Mouse (Mus musculus) adrenal gland, postnatal 36 days (tissue): ENCODE results near the gene Tmem119. TPM values are rescaled to one million over a fixed set of nuclear protein-coding genes. Genes with fewer than 3 reads are reported as not detected.

Source experiments
- DNase-seq, 2 experiments: peaks; one replicate each; pipeline ENCODE4 v3.0.0; 2021; ENCODE audit warnings: mixed read lengths in 1 of 2
- total RNA-seq, 2 experiments: library from RNA; stranded (reverse); gene quantifications; 2 replicates each; pipeline ENCODE4 v1.2.3; 2021

Tmem119 gene
- total RNA-seq, 2 experiments from 2014 or later: 9.3 to 14.1 TPM

DNA sequence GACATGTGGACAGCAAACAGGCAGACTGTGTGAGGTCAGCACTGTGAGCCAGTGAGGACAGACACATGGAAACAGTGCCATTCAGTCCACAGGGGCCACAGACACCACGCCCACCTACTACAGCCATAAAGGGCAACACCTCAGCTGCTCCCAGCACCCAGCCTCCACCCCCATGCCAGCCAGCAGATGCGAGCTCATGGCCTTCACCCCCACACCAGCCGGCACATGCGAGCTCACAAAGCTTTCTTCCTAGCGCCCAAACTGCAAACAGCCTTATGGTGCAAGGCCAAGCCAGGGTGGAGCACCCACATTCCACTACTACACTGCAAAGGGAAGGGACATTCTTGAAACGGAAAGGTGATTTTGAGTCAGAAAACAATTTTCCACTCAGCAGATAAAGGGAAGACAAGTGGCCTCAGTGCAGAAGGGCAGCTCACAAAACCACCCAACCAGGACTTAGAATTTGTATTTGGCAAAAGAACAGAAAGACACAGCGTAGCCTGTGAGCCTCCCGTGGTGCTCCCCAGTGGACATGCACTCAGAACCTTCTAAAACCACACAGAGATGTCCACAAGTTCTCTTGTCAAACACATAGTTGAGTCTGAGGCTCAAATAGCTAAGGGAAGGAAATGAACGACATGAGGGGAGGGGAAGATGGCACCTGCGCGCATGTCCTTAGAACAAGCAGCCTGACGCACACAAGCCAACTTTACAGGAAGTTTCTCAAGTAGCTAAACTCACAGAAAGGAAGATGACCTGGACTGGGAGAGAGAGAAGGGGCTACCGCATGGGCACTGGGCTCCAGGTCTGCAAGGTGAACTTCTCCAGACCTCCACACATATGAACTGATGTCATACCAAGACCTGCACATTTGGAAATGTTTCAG, 34.4 kb downstream of the Tmem119 start:
- peak; percentile 42 to 51 for DNase-seq

DNA sequence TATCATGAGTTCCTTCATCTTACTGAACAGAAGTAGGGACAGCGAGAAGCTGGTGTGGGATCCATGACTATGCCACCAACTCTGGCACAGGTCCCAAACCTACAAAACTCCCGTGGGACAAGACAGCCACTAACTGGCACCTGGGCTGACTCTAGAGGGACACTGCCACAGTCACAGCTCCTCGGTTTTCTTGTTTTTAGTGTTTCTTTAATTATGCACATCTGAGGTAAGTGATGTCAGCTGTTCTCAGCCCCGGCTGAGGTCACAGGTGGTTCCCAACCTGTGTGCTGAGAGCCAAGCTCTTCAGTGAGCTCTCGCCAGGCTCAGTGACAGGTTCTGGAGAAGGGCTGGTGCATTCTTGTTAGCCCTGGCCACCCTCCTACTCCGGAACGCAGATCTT, 35.9 kb downstream of the Tmem119 start:
- DNase-seq: no peak

DNA sequence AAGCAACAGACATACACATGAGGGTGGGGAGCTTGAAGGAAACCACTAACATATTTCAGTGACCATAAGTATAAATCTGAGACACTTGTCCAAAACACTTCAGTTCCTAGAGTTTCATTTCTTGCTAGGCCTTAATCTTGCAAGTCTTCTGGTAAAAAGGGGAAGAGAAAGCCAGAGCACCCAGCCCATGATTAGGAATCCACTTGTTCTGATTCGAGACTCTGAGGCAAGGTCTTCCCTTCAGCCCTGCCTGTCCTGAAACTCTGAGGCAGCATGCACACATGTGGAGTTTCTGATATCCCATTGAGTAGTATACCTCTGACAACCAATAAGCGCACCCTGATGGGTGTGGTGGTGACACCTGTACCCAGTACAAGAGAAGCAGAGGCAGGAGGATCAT, 38.7 kb downstream of the Tmem119 start:
- DNase-seq: no peak

GRCm38 (mm10) chr5:113755347-113756030, 44.8 kb downstream of the Tmem119 start:
- no peak for DNase-seq

- DNase-seq: no peak
Observed at GRCm38 (mm10) chr5:113751521-113752157, 48.7 kb downstream of the Tmem119 start.

DNA sequence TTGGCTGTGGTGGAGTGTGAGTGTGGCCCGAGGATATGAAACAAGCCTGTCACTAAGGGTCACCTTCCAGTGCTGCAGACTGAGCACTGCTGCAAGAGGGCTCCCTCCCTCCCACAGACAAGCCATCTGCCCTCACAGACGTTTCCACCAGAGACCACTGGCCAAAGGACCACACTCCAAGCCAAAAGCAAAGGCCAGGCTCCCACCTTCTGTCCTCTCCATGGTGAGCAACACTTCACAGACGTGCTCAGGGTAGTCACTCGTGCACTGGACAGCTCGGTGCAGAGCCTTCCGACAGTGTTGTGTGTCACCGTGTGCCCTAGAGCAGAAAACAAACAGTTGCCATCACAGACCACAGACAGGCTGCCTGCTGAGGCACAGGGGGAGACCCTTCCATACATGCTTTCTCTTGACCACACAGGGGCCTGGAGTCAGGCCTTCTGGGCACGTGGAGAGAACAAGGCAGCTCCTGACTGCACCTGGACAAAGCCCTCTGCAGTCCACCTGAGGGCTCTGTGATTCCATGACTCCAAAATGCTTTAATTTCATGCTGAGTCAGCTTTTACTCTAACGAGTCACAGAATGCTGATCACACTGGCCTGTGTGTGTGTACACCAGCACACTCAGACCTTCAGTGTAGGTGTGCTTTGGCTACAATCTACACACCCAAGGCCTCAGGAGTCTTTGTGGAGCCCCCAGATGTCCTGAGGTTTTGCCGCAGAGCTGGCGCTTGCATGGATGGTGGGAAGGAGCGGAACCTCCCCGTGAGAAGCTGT, 51.6 kb downstream of the Tmem119 start:
- DNase-seq: no peak

DNA sequence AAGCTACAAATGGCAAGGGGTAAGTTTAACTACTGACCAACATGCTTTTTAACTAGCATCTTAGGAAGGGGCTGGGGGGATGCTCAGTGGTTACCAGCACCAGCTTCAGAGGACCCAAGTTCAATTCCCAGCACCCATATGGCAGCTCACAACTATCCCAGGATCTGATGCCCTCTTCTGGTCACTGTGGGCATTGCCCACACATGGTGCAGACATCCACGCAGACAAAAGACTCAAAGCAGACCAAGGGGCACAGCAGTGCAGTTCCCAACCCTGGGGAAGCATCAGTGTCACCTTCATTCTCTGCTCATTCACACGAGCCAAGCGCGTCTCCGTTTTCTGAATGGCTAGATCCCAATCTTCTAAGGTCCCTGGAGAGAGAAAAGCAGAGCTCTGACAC, 52.7 kb downstream of the Tmem119 start:
- DNase-seq: no peak

Other genes starting within 250 kb of the Tmem119 start
- gene Cmklr1, start 150.1 kb downstream of the Tmem119 start, total RNA-seq: 10 to 100 TPM; 15.3 to 24.4 TPM
- not detected for gene 1700069L16Rik, start 75.7 kb downstream of the Tmem119 start, total RNA-seq
- gene Ficd, start 64.7 kb downstream of the Tmem119 start, total RNA-seq: 10 to 100 TPM; 12.7 to 15.2 TPM
- 10 to 100 TPM; 30.0 to 33.3 TPM for gene Sart3, start 28.0 kb downstream of the Tmem119 start, total RNA-seq
- gene Iscu, start 27.8 kb downstream of the Tmem119 start, total RNA-seq: 100 to 1,000 TPM; 612 to 984 TPM
- 1 to 10 TPM; 2.5 to 4.1 TPM for gene Selplg, start 32.1 kb upstream of the Tmem119 start, total RNA-seq
- 10 to 100 TPM; 47.9 to 60.1 TPM for gene Coro1c, start 108.2 kb upstream of the Tmem119 start, total RNA-seq
- 10 to 100 TPM; 16.5 to 18.8 TPM for gene Ssh1, start 193.4 kb upstream of the Tmem119 start, total RNA-seq
- not detected for gene Dao, start 203.2 kb upstream of the Tmem119 start, total RNA-seq